Mouse (Mus musculus): ENCODE data around the gene Ralgps2. TPM values are rescaled to one million over a fixed set of nuclear protein-coding genes. Genes with fewer than 3 reads are reported as not detected.

The Ralgps2 gene
- polyA plus RNA-seq, 1 experiment, result 20.3 TPM

DNA sequence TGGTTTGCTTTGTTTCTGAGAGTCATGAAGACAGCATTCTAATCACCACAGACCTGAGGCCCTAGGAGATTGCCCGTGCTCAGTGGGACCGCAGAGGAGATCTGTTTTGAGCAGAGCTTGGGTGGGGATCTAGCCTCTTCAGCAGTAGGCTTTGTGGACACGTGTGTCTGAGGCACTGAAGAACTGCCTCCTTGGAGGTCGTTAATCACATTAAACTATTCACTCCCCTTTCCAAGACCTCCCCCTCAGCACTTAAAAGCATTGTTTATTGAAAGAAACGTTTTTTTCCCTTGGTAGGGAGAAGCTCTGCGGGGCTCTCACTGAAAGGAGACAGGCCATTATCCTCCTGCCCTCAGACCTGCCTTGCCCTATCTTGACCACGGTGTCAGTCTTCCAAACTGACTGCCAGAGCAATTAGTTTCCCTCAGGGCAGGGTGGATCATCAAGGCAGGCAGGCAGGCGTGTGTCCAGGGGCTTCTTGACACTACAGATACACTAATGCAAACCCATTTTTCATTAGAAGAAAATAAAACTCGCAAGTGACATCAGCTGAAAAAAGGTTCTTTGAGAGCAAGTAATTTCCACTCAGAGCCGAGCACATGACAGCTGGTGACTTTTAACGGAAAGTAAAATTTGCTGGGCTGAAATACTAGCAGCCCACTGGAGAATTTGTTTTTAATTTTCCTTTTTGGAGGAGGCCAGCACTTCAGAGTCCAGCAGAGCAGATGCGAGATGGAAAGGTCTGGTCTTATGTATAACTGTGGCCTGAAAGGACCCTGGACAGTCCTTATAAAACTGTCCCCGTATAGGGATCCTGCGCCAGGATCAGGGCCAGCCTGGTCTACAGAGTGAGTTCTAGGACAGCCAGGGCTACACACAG is 157.2 kb downstream of the Ralgps2 start:
- Histone ChIP-seq H3K4me1 (ENCODE audit: control insufficient read depth, insufficient read depth, low read length) (no peaks in the 10 kb centered on the region; the same call in 1 of the 2 replicates), H3K4me3 (replicated peaks; ENCODE audit: insufficient read depth, low read depth, low read length) (no peak overlapping the region), H3K27ac (ENCODE audit: insufficient read depth, low read length) (no peak overlapping the region), H3K27me3 (ENCODE audit: control insufficient read depth, insufficient read depth, low read length) (no peaks in the 10 kb centered on the region)
- TF ChIP-seq POLR2A (IDR thresholded peaks at IDR 0.05; ENCODE audit: borderline replicate concordance, insufficient read depth, low read length) (no peak), CTCF (IDR thresholded peaks at IDR 0.05; ENCODE audit: borderline replicate concordance, insufficient read depth, low read depth, low read length) (no peak)
- DNase-seq, result no peak
- WGBS, result 48% methylated on average over 14 of the region's 14 CpGs

DNA sequence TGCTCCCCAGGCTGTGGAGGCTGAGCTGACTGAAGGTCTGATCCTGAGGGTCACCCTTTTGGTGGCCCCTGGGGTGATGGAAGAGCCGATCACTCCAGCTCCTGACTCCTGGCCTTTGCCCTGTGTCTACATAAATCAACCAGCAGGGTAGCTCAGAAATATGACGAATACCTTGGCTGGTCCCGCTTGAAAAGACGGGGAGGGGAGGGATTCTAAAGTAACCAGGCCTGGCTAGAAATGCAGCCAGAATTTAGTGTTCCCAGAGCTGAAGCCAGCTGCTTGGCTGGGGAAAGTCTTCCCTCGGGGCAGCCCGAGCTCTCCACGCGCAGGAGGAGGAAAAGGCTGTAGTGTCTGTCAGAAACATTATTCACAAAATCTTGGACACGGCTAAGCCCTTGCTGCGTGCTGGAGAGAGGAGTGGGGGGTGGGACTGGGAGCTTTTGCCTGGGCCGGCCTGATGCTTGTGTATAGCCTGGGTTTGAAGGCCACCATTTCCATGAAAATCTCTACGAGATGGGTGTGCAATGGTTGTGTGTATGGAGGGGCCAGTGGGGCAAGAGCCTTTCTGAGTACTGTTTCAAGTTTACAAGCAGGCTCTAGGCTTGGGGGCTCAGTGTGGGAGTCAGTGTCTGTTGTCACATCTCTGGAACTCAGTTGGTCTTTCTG is 158.2 kb downstream of the Ralgps2 start:
- H3K4me1 ChIP-seq (ENCODE audit: control insufficient read depth, insufficient read depth, low read length), result no peaks in the 10 kb centered on the region; the same call in 1 of the 2 replicates
- H3K27me3 ChIP-seq (ENCODE audit: control insufficient read depth, insufficient read depth, low read length), result no peaks in the 10 kb centered on the region
- TF ChIP-seq CTCF (IDR thresholded peaks at IDR 0.05; ENCODE audit: borderline replicate concordance, insufficient read depth, low read depth, low read length) (no peak), POLR2A (IDR thresholded peaks at IDR 0.05; ENCODE audit: borderline replicate concordance, insufficient read depth, low read length) (no peak)
- no peak overlapping the region for H3K27ac ChIP-seq (ENCODE audit: insufficient read depth, low read length)
- H3K4me3 ChIP-seq (replicated peaks; ENCODE audit: insufficient read depth, low read depth, low read length), result no peak overlapping the region
- peak in 1 of 2 experiments; percentile 3 for DNase-seq
- WGBS, result 27% methylated on average over 12 of the region's 12 CpGs

DNA sequence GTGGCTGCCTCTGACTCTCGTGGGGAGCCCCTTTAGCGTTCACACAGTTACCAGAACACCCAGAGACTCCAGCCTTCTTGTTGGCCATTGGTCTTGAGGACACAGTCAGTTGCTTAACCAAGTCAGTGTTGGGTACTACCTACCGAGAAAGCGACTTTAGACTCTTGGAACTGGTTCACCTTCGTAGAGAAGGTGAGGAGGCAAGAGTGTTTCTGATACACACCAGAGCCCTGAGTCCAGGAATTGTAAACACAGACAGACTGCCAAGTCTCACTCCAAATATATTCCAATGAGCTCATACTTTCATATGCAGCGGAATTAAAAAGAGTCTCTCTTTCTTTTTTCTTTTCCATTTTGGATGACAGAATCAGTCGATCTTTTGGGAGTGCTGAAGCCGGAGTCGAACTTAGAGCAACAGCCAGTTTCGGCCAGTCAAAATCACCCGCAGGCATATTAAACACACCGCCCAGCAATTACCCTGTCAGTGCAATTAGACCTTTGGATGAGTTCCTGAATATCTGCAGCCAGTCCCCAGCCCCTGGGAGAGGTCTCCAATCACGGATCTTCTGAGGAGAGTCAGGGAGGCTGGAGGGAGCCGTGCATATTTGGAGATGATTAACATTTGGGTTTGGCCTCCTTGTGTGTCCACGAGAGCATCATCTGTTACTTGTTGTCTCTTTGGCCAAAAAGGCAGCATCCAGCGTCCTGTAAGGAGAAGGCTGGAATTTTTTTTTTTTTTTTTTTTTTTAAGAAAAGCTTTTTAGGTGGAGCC is 159.0 kb downstream of the Ralgps2 start:
- Histone ChIP-seq H3K4me3 (replicated peaks; ENCODE audit: insufficient read depth, low read depth, low read length) (no peak overlapping the region), H3K27me3 (ENCODE audit: control insufficient read depth, insufficient read depth, low read length) (no peaks in the 10 kb centered on the region), H3K4me1 (ENCODE audit: control insufficient read depth, insufficient read depth, low read length) (no peaks in the 10 kb centered on the region; the same call in 1 of the 2 replicates), H3K27ac (ENCODE audit: insufficient read depth, low read length) (no peak overlapping the region)
- DNase-seq, result no peak
- WGBS, result 46% methylated on average over 16 of the region's 16 CpGs
- TF ChIP-seq POLR2A (IDR thresholded peaks at IDR 0.05; ENCODE audit: borderline replicate concordance, insufficient read depth, low read length) (no peak), CTCF (IDR thresholded peaks at IDR 0.05; ENCODE audit: borderline replicate concordance, insufficient read depth, low read depth, low read length) (no peak)

DNA sequence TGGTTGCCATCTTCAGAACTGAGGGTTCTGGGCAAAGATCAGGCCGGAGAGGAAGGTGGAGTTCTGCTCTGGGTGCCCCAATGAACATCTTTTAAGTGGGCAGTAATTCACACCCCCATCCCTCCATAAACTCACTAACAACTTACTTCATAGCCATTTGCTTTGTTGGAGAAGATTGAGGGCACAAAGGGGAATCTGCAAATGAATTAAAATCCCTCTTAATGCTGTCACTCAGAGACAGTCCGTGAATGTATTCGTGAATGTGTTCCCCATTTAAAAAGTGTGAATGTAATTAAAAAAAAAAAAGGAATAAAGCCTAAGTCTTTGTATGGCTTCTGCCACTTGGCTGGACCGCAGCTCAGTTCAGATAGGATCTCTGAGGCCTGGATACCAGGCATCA is 159.8 kb downstream of the Ralgps2 start:
- Histone ChIP-seq H3K4me1 (ENCODE audit: control insufficient read depth, insufficient read depth, low read length) (no peaks in the 10 kb centered on the region; the same call in 1 of the 2 replicates), H3K4me3 (replicated peaks; ENCODE audit: insufficient read depth, low read depth, low read length) (no peak overlapping the region), H3K27ac (ENCODE audit: insufficient read depth, low read length) (no peak overlapping the region), H3K27me3 (ENCODE audit: control insufficient read depth, insufficient read depth, low read length) (no peaks in the 10 kb centered on the region)
- 87% methylated on average over 4 of the region's 4 CpGs for WGBS
- TF ChIP-seq POLR2A (IDR thresholded peaks at IDR 0.05; ENCODE audit: borderline replicate concordance, insufficient read depth, low read length) (no peak), CTCF (IDR thresholded peaks at IDR 0.05; ENCODE audit: borderline replicate concordance, insufficient read depth, low read depth, low read length) (no peak)
- DNase-seq, result no peak

DNA sequence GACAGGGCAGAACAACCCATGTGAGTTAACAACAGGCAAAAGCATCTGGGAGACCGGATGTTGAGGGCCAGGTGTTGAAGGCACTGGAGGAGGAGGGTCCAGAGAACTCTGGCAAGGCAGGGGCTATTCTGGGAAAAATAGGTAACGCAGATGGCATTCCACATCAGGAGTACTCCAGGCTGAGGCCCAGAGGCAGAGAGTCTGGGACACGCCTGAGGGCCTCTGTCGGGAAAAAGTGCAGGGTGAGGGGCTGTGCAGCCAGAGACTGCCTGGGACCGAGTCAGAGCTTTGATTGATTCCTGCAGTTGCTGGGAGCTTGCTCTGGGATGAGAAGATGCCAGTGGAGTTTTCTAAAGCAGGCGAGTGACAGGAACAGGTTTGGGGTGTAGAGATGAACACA is 160.4 kb downstream of the Ralgps2 start:
- 88% methylated on average over 6 of the region's 6 CpGs for WGBS
- no peak overlapping the region for H3K4me3 ChIP-seq (replicated peaks; ENCODE audit: insufficient read depth, low read depth, low read length)
- H3K4me1 ChIP-seq (ENCODE audit: control insufficient read depth, insufficient read depth, low read length), result no peaks in the 10 kb centered on the region; the same call in 1 of the 2 replicates
- no peak for TF ChIP-seq POLR2A (IDR thresholded peaks at IDR 0.05; ENCODE audit: borderline replicate concordance, insufficient read depth, low read length)
- no peak for TF ChIP-seq CTCF (IDR thresholded peaks at IDR 0.05; ENCODE audit: borderline replicate concordance, insufficient read depth, low read depth, low read length)
- no peak for DNase-seq
- no peaks in the 10 kb centered on the region for H3K27me3 ChIP-seq (ENCODE audit: control insufficient read depth, insufficient read depth, low read length)
- H3K27ac ChIP-seq (ENCODE audit: insufficient read depth, low read length), result no peak overlapping the region

DNA sequence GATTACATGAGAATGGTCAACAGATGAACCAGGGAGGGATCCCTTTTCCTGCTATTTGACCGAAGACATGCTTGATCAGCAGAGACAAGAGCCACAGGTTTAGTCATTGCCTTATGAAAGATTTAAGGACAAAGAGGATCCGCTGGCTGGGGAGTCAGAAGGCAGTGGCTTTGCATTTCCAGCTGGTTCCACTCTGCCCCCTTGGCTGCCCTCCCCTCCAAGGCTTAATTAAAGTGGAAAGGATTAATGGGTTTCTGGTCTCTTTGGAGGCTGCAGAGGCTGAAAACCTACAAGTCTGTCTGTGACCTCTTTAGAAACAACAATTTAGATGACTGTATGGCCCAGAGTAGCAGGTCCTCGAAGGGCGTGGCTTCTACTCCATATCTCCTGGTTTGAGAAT is 161.5 kb downstream of the Ralgps2 start:
- no peak for TF ChIP-seq POLR2A (IDR thresholded peaks at IDR 0.05; ENCODE audit: borderline replicate concordance, insufficient read depth, low read length)
- TF ChIP-seq CTCF (IDR thresholded peaks at IDR 0.05; ENCODE audit: borderline replicate concordance, insufficient read depth, low read depth, low read length), result no peak
- Histone ChIP-seq H3K27me3 (ENCODE audit: control insufficient read depth, insufficient read depth, low read length) (no peaks in the 10 kb centered on the region), H3K4me3 (replicated peaks; ENCODE audit: insufficient read depth, low read depth, low read length) (no peak overlapping the region), H3K4me1 (ENCODE audit: control insufficient read depth, insufficient read depth, low read length) (no peaks in the 10 kb centered on the region), H3K27ac (ENCODE audit: insufficient read depth, low read length) (no peak overlapping the region)
- DNase-seq, result no peak
- 89% methylated on average over 4 of the region's 4 CpGs for WGBS

DNA sequence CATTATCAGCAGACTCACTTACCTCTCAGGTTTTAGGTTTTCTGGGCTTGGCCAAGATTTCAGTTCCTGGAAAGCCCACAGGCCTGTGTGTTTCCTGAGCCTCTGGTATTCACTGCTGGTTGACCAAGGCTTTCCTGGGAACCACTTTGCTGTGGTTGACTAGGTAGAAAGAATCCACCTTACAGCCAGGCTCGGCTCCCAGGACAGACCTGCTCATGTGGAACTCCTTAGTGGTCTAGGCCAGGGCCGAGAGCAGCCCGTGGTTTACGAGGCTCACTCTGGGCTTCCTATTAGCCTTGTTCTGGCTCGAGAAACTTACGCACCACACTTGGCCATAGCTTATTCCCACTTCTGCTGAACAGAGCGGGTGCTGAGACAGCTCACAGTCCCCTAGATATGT is 163.4 kb downstream of the Ralgps2 start:
- Histone ChIP-seq H3K27me3 (ENCODE audit: control insufficient read depth, insufficient read depth, low read length) (no peaks in the 10 kb centered on the region), H3K27ac (ENCODE audit: insufficient read depth, low read length) (no peak overlapping the region), H3K4me1 (ENCODE audit: control insufficient read depth, insufficient read depth, low read length) (no peaks in the 10 kb centered on the region), H3K4me3 (replicated peaks; ENCODE audit: insufficient read depth, low read depth, low read length) (no peak overlapping the region)
- WGBS, result 88% methylated on average over 7 of the region's 7 CpGs
- no peak for DNase-seq
- TF ChIP-seq CTCF (IDR thresholded peaks at IDR 0.05; ENCODE audit: borderline replicate concordance, insufficient read depth, low read depth, low read length) (no peak), POLR2A (IDR thresholded peaks at IDR 0.05; ENCODE audit: borderline replicate concordance, insufficient read depth, low read length) (no peak)
